Mouse (Mus musculus): ENCODE results near the gene Zfp658. TPM values are rescaled to one million over a fixed set of nuclear protein-coding genes. Genes with fewer than 3 reads are reported as not detected.

Gene Zfp658
- total RNA-seq, 1 experiment, result 2.1 TPM

DNA sequence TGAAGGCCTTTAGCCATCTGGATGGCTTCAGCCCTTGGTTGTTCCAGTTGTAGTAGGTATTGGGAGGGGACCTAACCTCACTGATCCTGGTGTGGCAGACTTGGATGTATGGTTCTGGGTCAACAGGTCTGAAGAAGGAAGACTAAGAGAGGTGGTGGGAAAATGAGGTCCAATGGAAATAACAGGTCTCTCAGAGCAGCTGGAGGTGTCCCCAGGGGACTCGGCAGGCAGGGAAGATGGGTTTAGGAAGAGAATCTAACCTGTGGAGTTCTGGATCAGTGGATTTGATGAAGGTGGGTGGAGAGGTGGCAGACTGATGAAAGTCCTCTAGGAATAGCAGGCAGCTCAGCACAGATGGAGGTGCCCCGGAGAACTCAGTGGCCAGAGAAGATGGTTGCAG is 39.3 kb upstream of the Zfp658 start:
- no peak for DNase-seq (ENCODE audit: low read depth, low spot score)
- Histone ChIP-seq H3K9ac (ENCODE audit: insufficient read depth, low read depth, low read length, poor library complexity, severe bottlenecking) (no peak overlapping the region), H3K27ac (ENCODE audit: insufficient read depth, low read depth, low read length, poor library complexity, severe bottlenecking) (no peak overlapping the region), H3K4me3 (ENCODE audit: insufficient read depth in 1 of 2, low read depth in 1 of 2, low read length in 2 of 2, poor library complexity in 1 of 2, severe bottlenecking in 1 of 2) (no peak overlapping the region), H3K4me1 (ENCODE audit: control insufficient read depth in 2 of 2, insufficient read depth in 2 of 2, low read length in 2 of 2, poor library complexity in 1 of 2) (no peaks in the 10 kb centered on the region), H3K36me3 (ENCODE audit: control insufficient read depth, insufficient read depth, low read length, poor library complexity, severe bottlenecking) (no peaks in the 10 kb centered on the region), H3K9me3 (ENCODE audit: control insufficient read depth, insufficient read depth, low read depth, low read length) (no peaks in the 10 kb centered on the region)
- in situ Hi-C loops (cut with MboI; ENCODE audit: low sequenced_read_pairs in 2 of 2, unreplicated experiment in 2 of 2), result no loop called here
- TF ChIP-seq HCFC1 (IDR thresholded peaks at IDR 0.05; ENCODE audit: borderline replicate concordance, insufficient read depth, low read length), result no peak
- TF ChIP-seq MAFK (IDR thresholded peaks at IDR 0.05; ENCODE audit: insufficient read depth, low read depth, low read length), result no peak
- no peak for TF ChIP-seq CHD2 (IDR thresholded peaks at IDR 0.05; ENCODE audit: low read depth, low read length)
- TF ChIP-seq ZNF384 (IDR thresholded peaks at IDR 0.05; ENCODE audit: low read depth, low read length), result no peak

DNA sequence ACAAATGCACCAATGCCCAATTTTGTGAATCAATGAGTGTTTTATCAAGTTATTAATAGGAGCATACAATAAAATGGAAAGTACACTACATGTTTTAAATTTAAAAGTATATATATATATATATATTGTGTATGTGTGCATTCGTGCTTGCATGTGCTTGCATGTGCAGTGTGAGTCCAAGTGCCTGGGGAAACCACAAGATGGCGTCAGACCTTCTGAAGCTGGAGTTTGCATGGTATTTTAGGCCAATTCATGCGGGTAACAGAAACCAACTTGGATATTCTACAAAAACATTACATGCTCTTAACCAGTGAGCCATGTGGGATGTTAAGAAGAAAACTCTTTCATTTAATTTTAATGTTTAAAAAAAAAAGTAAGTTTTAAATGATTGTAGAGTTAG is 36.7 kb upstream of the Zfp658 start:
- Histone ChIP-seq H3K9ac (ENCODE audit: insufficient read depth, low read depth, low read length, poor library complexity, severe bottlenecking) (no peak overlapping the region), H3K36me3 (ENCODE audit: control insufficient read depth, insufficient read depth, low read length, poor library complexity, severe bottlenecking) (no peaks in the 10 kb centered on the region), H3K9me3 (ENCODE audit: control insufficient read depth, insufficient read depth, low read depth, low read length) (no peaks in the 10 kb centered on the region), H3K4me1 (ENCODE audit: control insufficient read depth in 2 of 2, insufficient read depth in 2 of 2, low read length in 2 of 2, poor library complexity in 1 of 2) (no peaks in the 10 kb centered on the region), H3K4me3 (ENCODE audit: insufficient read depth in 1 of 2, low read depth in 1 of 2, low read length in 2 of 2, poor library complexity in 1 of 2, severe bottlenecking in 1 of 2) (no peak overlapping the region), H3K27ac (ENCODE audit: insufficient read depth, low read depth, low read length, poor library complexity, severe bottlenecking) (no peak overlapping the region)
- no peak for TF ChIP-seq CHD2 (IDR thresholded peaks at IDR 0.05; ENCODE audit: low read depth, low read length)
- no peak for TF ChIP-seq MAFK (IDR thresholded peaks at IDR 0.05; ENCODE audit: insufficient read depth, low read depth, low read length)
- TF ChIP-seq ZNF384 (IDR thresholded peaks at IDR 0.05; ENCODE audit: low read depth, low read length), result no peak
- 0 out of 2 replicates have a peak, but pooled peaks have one; percentile 20 for TF ChIP-seq ZC3H11A (IDR thresholded peaks at IDR 0.05; ENCODE audit: borderline replicate concordance, low read depth, low read length)
- no peak for DNase-seq (ENCODE audit: low read depth, low spot score)
- in situ Hi-C loops (cut with MboI; ENCODE audit: low sequenced_read_pairs in 2 of 2, unreplicated experiment in 2 of 2), result no loop called here

DNA sequence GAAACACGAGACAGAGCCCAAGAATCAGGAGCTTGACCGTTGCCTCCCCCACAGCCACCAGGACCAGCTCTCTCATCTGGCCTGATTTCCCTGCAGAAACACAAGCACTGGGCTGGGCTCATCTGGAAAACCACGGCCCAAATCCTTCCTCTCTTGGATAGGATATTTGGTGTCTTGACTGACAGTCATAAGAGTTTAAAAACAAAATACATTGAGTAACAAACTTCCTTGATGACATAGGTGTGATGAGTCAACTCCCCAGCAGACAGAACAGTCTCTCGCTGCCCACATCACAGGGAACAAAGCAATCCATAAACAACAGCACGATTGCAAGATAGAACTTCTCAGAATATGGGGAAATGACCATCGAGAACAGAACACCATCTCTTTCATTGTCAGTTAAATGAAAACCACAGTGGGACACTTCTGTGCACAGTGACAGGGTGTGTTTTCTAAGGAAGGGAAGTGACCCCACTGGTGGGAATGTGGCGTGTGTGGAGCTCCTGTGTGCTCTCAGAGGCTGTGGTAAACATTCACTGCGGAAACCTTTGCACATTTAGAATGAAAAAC is 31.8 kb upstream of the Zfp658 start:
- in situ Hi-C loops (cut with MboI; ENCODE audit: low sequenced_read_pairs in 2 of 2, unreplicated experiment in 2 of 2), result no loop called here
- Histone ChIP-seq H3K4me1 (ENCODE audit: control insufficient read depth in 2 of 2, insufficient read depth in 2 of 2, low read length in 2 of 2, poor library complexity in 1 of 2) (no peaks in the 10 kb centered on the region), H3K27ac (ENCODE audit: insufficient read depth, low read depth, low read length, poor library complexity, severe bottlenecking) (no peak overlapping the region), H3K9ac (ENCODE audit: insufficient read depth, low read depth, low read length, poor library complexity, severe bottlenecking) (no peak overlapping the region), H3K4me3 (ENCODE audit: insufficient read depth in 1 of 2, low read depth in 1 of 2, low read length in 2 of 2, poor library complexity in 1 of 2, severe bottlenecking in 1 of 2) (no peak overlapping the region), H3K9me3 (ENCODE audit: control insufficient read depth, insufficient read depth, low read depth, low read length) (no peaks in the 10 kb centered on the region), H3K36me3 (ENCODE audit: control insufficient read depth, insufficient read depth, low read length, poor library complexity, severe bottlenecking) (no peaks in the 10 kb centered on the region)
- no peak for DNase-seq (ENCODE audit: low read depth, low spot score)
- TF ChIP-seq ZNF384 (IDR thresholded peaks at IDR 0.05; ENCODE audit: low read depth, low read length), result no peak
- TF ChIP-seq ZC3H11A (IDR thresholded peaks at IDR 0.05; ENCODE audit: borderline replicate concordance, low read depth, low read length), result no peak
- no peak for TF ChIP-seq HCFC1 (IDR thresholded peaks at IDR 0.05; ENCODE audit: borderline replicate concordance, insufficient read depth, low read length)
- TF ChIP-seq CHD2 (IDR thresholded peaks at IDR 0.05; ENCODE audit: low read depth, low read length), result no peak
- no peak for TF ChIP-seq MAFK (IDR thresholded peaks at IDR 0.05; ENCODE audit: insufficient read depth, low read depth, low read length)

DNA sequence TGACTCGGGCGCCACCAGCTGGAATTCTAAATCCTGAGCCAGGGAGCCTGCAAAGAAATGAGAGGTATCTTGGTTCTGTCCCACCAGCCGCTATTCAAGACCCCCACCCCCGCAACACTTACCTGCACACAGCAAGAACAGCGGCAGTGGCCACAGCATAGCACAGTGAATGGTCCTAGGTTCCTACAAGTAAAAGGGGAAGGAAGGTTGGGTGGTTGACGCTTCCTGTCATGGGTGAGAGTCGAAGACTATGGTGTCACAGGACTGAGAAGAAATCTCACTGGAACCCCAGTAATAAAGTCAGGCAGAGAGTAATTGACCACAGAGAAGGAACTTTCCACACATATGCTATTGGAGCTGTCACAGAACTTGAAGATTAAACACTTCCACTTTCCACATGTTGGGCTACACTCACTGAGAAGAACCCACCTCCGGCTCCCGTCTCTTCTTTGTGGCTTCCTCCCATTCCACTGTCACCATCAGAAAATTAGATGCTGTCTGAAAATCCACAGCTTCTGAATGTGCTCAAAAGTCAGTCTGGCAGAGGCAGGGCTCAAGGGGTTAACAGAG is 29.0 kb upstream of the Zfp658 start:
- DNase-seq (ENCODE audit: low read depth, low spot score), result no peak
- no peak for TF ChIP-seq ZNF384 (IDR thresholded peaks at IDR 0.05; ENCODE audit: low read depth, low read length)
- no peak for TF ChIP-seq MAFK (IDR thresholded peaks at IDR 0.05; ENCODE audit: insufficient read depth, low read depth, low read length)
- no peak for TF ChIP-seq ZC3H11A (IDR thresholded peaks at IDR 0.05; ENCODE audit: borderline replicate concordance, low read depth, low read length)
- no peak for TF ChIP-seq CHD2 (IDR thresholded peaks at IDR 0.05; ENCODE audit: low read depth, low read length)
- no peak for TF ChIP-seq HCFC1 (IDR thresholded peaks at IDR 0.05; ENCODE audit: borderline replicate concordance, insufficient read depth, low read length)
- no peaks in the 10 kb centered on the region for H3K9me3 ChIP-seq (ENCODE audit: control insufficient read depth, insufficient read depth, low read depth, low read length)
- H3K4me1 ChIP-seq (ENCODE audit: control insufficient read depth in 2 of 2, insufficient read depth in 2 of 2, low read length in 2 of 2, poor library complexity in 1 of 2), result no peaks in the 10 kb centered on the region
- H3K4me3 ChIP-seq (ENCODE audit: insufficient read depth in 1 of 2, low read depth in 1 of 2, low read length in 2 of 2, poor library complexity in 1 of 2, severe bottlenecking in 1 of 2), result no peak overlapping the region
- in situ Hi-C loops (cut with MboI; ENCODE audit: low sequenced_read_pairs in 2 of 2, unreplicated experiment in 2 of 2), result no loop called here
- H3K36me3 ChIP-seq (ENCODE audit: control insufficient read depth, insufficient read depth, low read length, poor library complexity, severe bottlenecking), result no peaks in the 10 kb centered on the region
- H3K27ac ChIP-seq (ENCODE audit: insufficient read depth, low read depth, low read length, poor library complexity, severe bottlenecking), result no peak overlapping the region
- H3K9ac ChIP-seq (ENCODE audit: insufficient read depth, low read depth, low read length, poor library complexity, severe bottlenecking), result no peak overlapping the region

Data from ES-E14 (cell line).